Mouse (Mus musculus) central nervous system, embryonic 11.5 days (tissue): ENCODE results near the gene Aspscr1. TPM values are rescaled to one million over a fixed set of nuclear protein-coding genes. Genes with fewer than 3 reads are reported as not detected.

ENCODE experiments used
- polyA plus RNA-seq: library from polyadenylated mRNA; depleted of rRNA; stranded (reverse); fragments of >200 nt; gene quantifications from 2 replicates; pipeline ENCODE4 v1.2.3, GENCODE M21; 2012; rRNA removed

Gene Aspscr1
- 69.8 and 105 TPM in 2 replicates for polyA plus RNA-seq

DNA sequence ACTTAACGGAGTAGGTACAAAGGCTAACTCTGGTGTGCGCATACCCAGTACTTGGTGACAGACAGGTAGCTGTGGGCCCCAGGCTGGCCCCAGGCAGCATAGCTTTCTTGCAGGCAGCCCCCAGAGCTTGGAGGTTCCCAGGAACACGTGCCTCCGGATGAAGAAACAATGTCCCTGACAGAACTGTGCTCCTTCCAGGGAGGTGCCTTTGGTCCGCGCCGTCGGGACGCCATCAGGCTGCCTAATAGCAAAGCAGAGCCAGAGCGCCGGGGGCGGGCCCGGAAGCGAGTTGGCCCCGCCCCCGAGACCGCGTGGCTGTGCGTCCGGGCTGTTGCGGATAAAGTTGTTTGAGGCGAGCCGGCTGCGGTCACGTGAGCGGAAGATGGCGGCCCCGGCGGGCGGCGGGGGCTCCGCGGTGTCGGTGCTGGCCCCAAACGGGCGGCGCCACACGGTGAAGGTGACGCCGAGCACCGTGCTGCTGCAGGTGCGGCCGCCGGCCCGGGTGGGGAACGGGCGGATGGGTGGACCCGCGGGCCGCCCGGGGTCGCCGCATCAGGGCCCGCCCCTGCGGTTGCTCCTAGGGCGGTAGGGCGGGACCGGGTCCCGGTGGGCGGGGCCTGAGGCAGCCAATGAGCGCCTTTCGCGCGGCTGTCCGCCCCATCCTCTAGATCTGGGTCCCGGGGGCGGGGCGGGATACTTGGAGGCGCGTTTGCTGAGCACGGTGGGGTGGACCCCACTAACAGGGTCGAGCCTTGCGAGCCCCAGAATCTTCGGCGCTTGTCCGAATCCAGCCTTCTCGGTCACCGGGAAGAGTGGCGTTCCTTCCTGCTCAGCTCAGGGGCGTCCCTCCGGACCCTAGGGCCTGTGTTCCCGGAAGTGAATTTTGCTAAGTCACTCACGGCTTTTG, at the start of gene Aspscr1:
TSS of gene Aspscr1 (plus strand) at position 287 of the 907 bp plus-strand sequence.

DNA sequence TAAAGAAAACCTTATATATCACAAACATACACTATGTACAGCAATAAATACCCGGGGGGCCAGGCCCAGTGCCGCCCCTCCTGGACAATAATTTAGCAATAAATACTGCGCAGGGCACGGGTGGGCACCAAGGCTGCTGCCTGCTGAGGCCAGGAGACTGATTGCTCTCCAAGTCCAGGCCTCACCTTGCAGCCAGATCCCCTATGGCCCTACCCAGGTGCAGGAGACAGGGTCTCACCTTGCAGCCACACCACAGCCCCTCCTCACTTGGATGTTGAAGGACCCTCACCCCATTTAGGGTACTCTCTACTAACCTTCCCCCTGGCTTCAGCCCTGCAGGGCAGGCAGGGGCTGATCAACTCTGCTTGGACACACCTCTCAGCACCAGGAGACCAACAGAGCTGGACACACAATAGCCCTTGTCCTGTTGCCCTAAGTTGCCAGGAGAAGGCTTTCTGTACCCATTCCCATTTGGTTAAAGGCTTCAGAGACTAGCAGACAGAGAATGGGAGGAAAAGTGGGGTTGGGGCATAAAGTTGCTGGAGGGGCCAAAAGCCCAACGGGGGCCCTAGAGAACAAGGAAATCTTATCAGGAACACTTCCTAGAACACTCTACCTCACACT, 47.5 kb upstream of the Aspscr1 start, which contains the start of gene Sirt7:
TSS of gene Sirt7 (minus strand) at position 89 of the 624 bp plus-strand sequence.

DNA sequence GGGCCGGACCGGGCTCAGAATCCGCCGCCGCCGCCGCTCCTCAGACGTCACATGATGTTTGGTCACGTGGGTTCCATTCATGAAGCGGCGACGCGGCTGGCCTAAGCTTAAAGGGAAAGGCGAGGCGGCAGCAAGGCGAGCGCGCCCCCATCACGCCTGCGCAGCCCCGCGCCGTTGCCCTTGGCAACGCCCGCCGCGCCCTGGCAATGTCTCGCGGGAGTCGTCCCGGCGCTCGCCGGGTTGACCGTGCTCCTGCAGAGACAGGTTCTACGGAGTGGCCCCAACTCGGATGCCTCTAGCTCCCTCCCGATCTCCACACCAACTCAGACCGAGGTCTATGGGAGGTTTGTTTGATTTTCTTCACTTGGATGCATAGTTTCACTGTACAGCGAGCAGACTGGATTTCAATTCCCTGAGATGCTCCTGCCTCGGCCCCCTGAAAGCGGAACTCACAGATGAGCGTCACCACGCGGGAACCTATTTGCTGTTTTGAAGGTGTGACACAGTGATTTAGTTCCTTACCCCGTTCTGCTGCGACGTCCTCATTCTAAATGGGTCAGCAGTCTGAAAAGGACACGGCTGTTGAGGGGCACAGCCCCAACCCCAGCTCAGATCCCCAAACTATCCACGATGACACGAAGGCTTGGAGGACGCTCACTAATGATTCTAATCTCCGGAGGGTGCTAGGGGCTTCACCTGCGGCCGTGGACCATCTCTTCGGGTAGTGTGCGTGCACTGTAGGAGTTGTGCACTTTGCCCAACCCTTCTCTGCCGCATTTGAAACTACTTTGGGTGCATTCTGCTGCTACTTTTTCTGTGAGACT, 39.0 kb upstream of the Aspscr1 start, which contains the start of gene Mafg:
TSS of gene Mafg (minus strand) at position 81 of the 824 bp plus-strand sequence.

GRCm38 (mm10) chr11:120643601-120643987, 29.2 kb upstream of the Aspscr1 start, which contains the start of gene Pycr1:
TSS of gene Pycr1 (minus strand) at chr11:120643769.

GRCm38 (mm10) chr11:120648001-120648476, 24.7 kb upstream of the Aspscr1 start, which contains the start of gene Myadml2:
TSS of gene Myadml2 (minus strand) at chr11:120648158.

GRCm38 (mm10) chr11:120661076-120661460, 11.7 kb upstream of the Aspscr1 start, which contains the start of gene Notum:
TSS of gene Notum (minus strand) at chr11:120661175.

DNA sequence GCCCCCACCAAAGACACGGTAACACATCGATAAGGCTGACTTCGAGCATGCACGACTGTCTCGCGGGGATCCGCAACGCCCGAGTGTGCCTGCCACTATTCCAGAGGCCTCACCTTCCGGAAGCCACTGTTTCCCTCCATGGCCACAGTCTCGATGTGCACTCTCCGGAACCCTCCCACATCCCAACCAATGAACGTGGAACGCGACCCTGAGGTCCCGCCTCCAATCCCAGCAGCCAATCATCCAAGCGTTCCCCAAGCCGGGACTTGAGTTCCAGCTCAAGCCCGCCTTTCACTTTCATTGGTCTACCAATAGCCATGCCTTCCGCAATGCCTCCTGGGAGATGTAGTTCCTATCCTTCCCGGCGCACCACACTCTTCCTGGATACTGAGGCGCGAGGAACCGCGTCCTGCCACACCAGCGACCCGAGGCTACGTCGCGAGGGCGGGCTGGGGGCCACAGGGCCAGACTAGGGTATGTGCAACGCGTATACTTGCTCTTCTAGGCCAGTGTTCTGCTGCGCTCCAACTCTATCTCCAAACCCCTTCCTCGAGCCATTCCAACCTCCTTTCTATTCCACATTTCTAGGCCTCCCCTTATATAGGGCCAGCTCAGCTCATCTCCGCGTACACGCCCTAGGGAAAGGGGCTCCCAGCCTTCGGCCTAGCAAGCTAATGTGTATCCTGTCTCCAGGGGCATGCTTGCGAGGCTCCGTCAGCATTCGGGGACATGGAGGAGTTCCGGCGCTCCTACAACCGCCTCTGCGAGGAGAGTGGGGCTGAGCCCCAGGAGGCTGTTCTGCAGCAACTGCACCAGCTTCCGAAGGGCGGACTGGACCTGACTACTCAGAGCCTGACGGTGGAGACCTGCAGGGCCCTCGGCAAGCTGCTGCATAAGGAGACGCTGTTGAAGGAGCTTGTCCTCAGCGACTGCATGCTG, 41.1 kb downstream of the Aspscr1 start, which contains the start of the genes Cenpx and Lrrc45:
TSS of gene Cenpx (minus strand) at position 159 of the 939 bp plus-strand sequence.
TSS of gene Lrrc45 (plus strand) at position 346 of the 939 bp plus-strand sequence.

DNA sequence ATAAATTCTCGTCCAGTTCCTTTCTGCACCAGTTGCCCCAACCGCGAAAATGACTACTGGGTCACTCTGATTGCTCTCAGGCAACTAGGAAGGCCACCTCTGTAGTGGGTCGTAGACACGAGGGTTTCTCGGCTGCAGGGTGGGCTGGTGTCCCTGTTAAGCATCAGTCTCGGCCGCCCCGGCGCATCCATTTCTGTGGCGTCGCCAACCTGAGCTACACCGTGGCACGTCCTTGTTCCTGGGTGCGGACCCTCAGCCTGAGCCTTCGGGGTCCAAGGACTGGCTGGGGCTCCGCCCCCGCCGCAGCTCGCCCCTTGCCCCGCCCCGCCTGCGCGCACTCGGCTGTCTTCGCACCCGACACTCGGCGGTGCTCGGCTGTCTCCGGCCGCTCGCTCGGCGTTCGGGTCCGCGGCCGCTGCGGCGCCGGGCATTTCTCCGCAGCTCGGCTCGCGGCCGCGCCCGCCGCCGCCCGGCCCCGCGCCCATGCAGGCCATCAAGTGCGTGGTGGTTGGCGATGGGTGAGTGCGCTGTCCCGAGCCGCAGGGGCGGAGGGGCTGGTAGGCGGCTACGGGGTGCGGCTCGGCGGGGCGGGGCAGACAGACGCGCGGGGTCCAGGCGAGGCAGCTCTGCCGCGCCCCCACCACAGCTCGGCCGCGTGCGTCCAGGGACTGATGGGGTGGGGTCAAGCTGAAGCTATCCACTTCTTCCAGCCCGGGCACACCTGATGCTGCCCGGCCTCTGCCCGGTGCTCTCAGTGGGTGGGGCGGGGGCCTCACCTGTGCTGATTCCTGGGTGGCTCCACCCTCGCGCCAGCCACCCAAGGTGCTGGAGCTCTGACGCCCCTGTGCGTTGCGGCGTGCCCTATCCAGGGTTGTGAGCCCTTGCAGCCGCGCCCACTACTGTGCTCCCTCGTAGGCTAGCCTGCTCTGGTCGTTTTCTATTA, 48.6 kb downstream of the Aspscr1 start, which contains the start of gene Rac3:
TSS of gene Rac3 (plus strand) at position 347 of the 943 bp plus-strand sequence.

DNA sequence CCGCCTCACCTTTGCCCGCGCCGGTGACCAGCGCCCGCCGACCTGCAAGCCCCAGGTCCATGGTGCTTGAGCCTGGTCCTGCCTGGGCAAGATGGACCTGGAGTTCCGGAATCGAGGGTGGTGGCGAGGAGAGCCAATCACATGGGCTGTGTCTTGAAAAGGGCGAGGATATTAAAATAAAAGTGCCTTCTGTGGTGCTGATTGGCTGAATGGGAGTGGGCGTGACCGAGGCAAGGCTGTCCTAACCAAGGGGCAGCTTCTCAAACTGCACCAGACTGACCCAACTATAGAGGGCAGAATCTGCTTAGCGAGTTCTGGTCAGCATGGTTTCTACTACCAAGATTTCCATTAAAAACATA, 54.4 kb downstream of the Aspscr1 start, which contains the start of gene Dcxr:
TSS of gene Dcxr (minus strand) at position 113 of the 359 bp plus-strand sequence.

GRCm38 (mm10) chr11:120731858-120732680, 59.3 kb downstream of the Aspscr1 start, which contains the start of gene Cbr2:
TSS of gene Cbr2 (minus strand) at chr11:120732114.

Other genes with a start within 250 kb of the Aspscr1 start
- gene Nploc4, start 235.3 kb upstream of the Aspscr1 start, polyA plus RNA-seq = 43.1 and 58.4 TPM in 2 replicates
- gene Tspan10, start 230.3 kb upstream of the Aspscr1 start, polyA plus RNA-seq = 0.11 and 0.24 TPM in 2 replicates
- 0.35 and 0.37 TPM in 2 replicates for gene Pde6g, start 219.5 kb upstream of the Aspscr1 start, polyA plus RNA-seq
- gene Oxld1, start 214.9 kb upstream of the Aspscr1 start, polyA plus RNA-seq = 6.9 and 7.4 TPM in 2 replicates
- 36.2 and 42.9 TPM in 2 replicates for gene Ccdc137, start 214.9 kb upstream of the Aspscr1 start, polyA plus RNA-seq
- gene Arl16, start 205.4 kb upstream of the Aspscr1 start, polyA plus RNA-seq = 30.2 and 41.6 TPM in 2 replicates
- gene Mrpl12, start 188.4 kb upstream of the Aspscr1 start, polyA plus RNA-seq = 106 and 125 TPM in 2 replicates
- 39.4 and 50.5 TPM in 2 replicates for gene Slc25a10, start 181.1 kb upstream of the Aspscr1 start, polyA plus RNA-seq
- gene Gcgr, start 142.3 kb upstream of the Aspscr1 start, polyA plus RNA-seq = 1.2 and 1.7 TPM in 2 replicates
- gene Mcrip1, start 123.2 kb upstream of the Aspscr1 start, polyA plus RNA-seq = 164 and 177 TPM in 2 replicates
- gene Ppp1r27, start 121.8 kb upstream of the Aspscr1 start, polyA plus RNA-seq = not detected in 2 replicates
- 365 and 391 TPM in 2 replicates for gene P4hb, start 99.7 kb upstream of the Aspscr1 start, polyA plus RNA-seq
- 303 and 501 TPM in 2 replicates for gene Arhgdia, start 91.3 kb upstream of the Aspscr1 start, polyA plus RNA-seq
- gene Alyref, start 74.6 kb upstream of the Aspscr1 start, polyA plus RNA-seq = 300 and 546 TPM in 2 replicates
- 138 and 143 TPM in 2 replicates for gene Anapc11, start 74.6 kb upstream of the Aspscr1 start, polyA plus RNA-seq
- 1.4 TPM in 2 replicates for gene Npb, start 64.5 kb upstream of the Aspscr1 start, polyA plus RNA-seq
- gene Pcyt2, start 55.0 kb upstream of the Aspscr1 start, polyA plus RNA-seq = 132 and 188 TPM in 2 replicates
- 44.4 and 107 TPM in 2 replicates for gene Sirt7, start 47.7 kb upstream of the Aspscr1 start, polyA plus RNA-seq
- gene Mafg, start 39.4 kb upstream of the Aspscr1 start, polyA plus RNA-seq = 42.7 and 60.6 TPM in 2 replicates
- gene Pycr1, start 29.2 kb upstream of the Aspscr1 start, polyA plus RNA-seq = 13.8 and 25.2 TPM in 2 replicates
- 0.08 and 0.26 TPM in 2 replicates for gene Myadml2, start 24.8 kb upstream of the Aspscr1 start, polyA plus RNA-seq
- 2.2 and 5.1 TPM in 2 replicates for gene Notum, start 11.8 kb upstream of the Aspscr1 start, polyA plus RNA-seq
- gene Cenpx, start 40.8 kb downstream of the Aspscr1 start, polyA plus RNA-seq = 49.4 and 73.3 TPM in 2 replicates
- 68.5 and 84.3 TPM in 2 replicates for gene Lrrc45, start 41.0 kb downstream of the Aspscr1 start, polyA plus RNA-seq
- 63.0 and 69.7 TPM in 2 replicates for gene Rac3, start 48.5 kb downstream of the Aspscr1 start, polyA plus RNA-seq
- 11.3 and 14.7 TPM in 2 replicates for gene Dcxr, start 54.3 kb downstream of the Aspscr1 start, polyA plus RNA-seq
- gene Cbr2, start 59.1 kb downstream of the Aspscr1 start, polyA plus RNA-seq = 0.55 and 2.0 TPM in 2 replicates
- gene Hmga1b, start 89.8 kb downstream of the Aspscr1 start, polyA plus RNA-seq = 3.8 and 8.8 TPM in 2 replicates
- gene Rfng, start 111.2 kb downstream of the Aspscr1 start, polyA plus RNA-seq = 41.7 and 45.5 TPM in 2 replicates
- 169 and 233 TPM in 2 replicates for gene Gps1, start 111.3 kb downstream of the Aspscr1 start, polyA plus RNA-seq
- 52.1 and 79.3 TPM in 2 replicates for gene Dus1l, start 123.4 kb downstream of the Aspscr1 start, polyA plus RNA-seq
- 227 and 256 TPM in 2 replicates for gene Fasn, start 151.6 kb downstream of the Aspscr1 start, polyA plus RNA-seq